Mouse (Mus musculus) stomach, embryonic 15.5 days (tissue): ENCODE measurements at regions not wholly inside any gene's neighbourhood (a gene's known extent, or its start where the extent isn't known, plus 50 kb on each side); places are given as distances from the start of the nearest gene placed in this dataset.
A peak's percentile ranks its signal among the peaks of the same experiment; 100 is the strongest.

Source experiments
- ATAC-seq: fragments of 200-750 bp; cut with Nextera tagmentation; 2 replicates; pipeline ENCODE4 v1.8.0; 2017; ENCODE audit warnings: low read depth, moderate number of reproducible peaks, moderate TSS enrichment; ENCODE audit not compliant: insufficient read depth, low FRiP score
- H3K27ac ChIP-seq: fragments of 300-500 bp; sonication (generic); 2 replicates; pipeline ENCODE4 v1.5.1; 2015; ENCODE audit warnings: mild to moderate bottlenecking, inconsistent platforms
- H3K27me3 ChIP-seq: fragments of 300-500 bp; sonication (generic); replicated peaks from 2 replicates; pipeline ENCODE4 v1.6.1; 2015; ENCODE audit warnings: inconsistent platforms
- H3K36me3 ChIP-seq: fragments of 300-500 bp; sonication (generic); 2 replicates; pipeline ENCODE4 v1.6.1; 2015; ENCODE audit warnings: inconsistent platforms
- H3K4me1 ChIP-seq: fragments of 300-500 bp; sonication (generic); 2 replicates; pipeline ENCODE4 v1.6.1; 2015; ENCODE audit warnings: inconsistent platforms
- H3K4me2 ChIP-seq: fragments of 300-500 bp; sonication (generic); 2 replicates; pipeline ENCODE4 v1.6.1; 2015; ENCODE audit warnings: mild to moderate bottlenecking, inconsistent platforms
- H3K4me3 ChIP-seq: fragments of 300-500 bp; sonication (generic); replicated peaks from 2 replicates; pipeline ENCODE4 v1.5.1; 2015; ENCODE audit warnings: inconsistent platforms
- H3K9ac ChIP-seq: fragments of 300-500 bp; sonication (generic); 2 replicates; pipeline ENCODE4 v1.6.1; 2015; ENCODE audit warnings: inconsistent platforms
- H3K9me3 ChIP-seq: fragments of 300-500 bp; sonication (generic); 2 replicates; pipeline ENCODE4 v1.6.1; 2016; ENCODE audit warnings: inconsistent platforms
- WGBS: fragments of 180-500 bp; shearing (Covaris S2); methylation state at CpG from one replicate; pipeline ENCODE4 v1.1.7; 2015; 5-methylcytosine and 5-hydroxymethylcytosine counted together

GRCm38 (mm10) chr1:143946933-143947332 lies 57.0 kb downstream of the Rgs2 start:
- no peaks in the 10 kb centered on the region for H3K36me3 ChIP-seq
- no peak overlapping the region for H3K4me2 ChIP-seq
- no peaks in the 10 kb centered on the region for H3K4me1 ChIP-seq
- ATAC-seq = no peak
- no peak overlapping the region for H3K4me3 ChIP-seq
- H3K27me3 ChIP-seq = no peaks in the 10 kb centered on the region
- H3K9ac ChIP-seq = no peak overlapping the region
- no peaks in the 10 kb centered on the region for H3K9me3 ChIP-seq
- H3K27ac ChIP-seq = no peak overlapping the region

DNA sequence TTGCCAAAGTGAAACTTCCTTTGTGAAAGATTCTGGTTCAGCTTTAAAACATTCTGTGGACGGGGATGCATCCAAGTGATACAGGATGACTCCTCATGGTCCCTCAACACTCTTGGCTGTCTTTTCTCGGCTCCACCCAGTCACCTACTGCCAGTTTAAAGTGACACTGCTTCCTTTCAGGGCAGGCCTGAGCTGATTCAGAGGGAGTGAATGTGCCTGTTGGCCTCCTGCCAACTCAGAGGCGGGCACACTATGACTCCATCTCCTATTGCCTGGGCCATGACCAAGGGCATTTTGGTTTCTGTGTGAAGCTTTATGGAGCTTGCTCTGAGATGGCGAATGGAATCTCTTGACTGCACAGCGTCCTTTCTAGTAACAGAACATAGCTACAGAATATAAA lies 62.5 kb downstream of the Rgs2 start:
- no peak overlapping the region for H3K4me2 ChIP-seq
- no peaks in the 10 kb centered on the region for H3K9me3 ChIP-seq
- no peaks in the 10 kb centered on the region for H3K27me3 ChIP-seq
- WGBS = 62% methylated on average over 5 of the region's 5 CpGs
- no peak overlapping the region for H3K9ac ChIP-seq
- H3K4me1 ChIP-seq = no peaks in the 10 kb centered on the region
- H3K4me3 ChIP-seq = no peak overlapping the region
- H3K27ac ChIP-seq = no peak overlapping the region
- no peaks in the 10 kb centered on the region for H3K36me3 ChIP-seq
- ATAC-seq = peak; percentile 75

DNA sequence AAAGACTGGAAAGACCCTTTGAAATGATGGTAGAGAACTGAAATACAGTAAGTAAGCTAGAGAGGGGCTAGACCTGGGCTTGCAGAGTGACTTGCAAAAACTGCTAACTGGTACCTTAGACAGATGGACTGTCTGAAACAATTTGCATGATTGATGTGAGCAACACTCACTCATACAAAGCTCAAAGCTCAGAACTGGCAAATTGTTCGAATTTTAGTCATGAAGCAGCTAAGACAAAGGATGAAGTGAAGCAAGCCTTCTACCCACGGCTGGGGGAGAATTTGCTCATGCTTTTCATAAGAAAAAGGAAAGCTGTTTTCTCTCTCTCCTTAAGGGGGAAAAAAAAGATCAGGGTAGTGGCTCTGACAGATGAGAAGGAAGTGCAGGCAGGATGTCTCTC lies 64.5 kb downstream of the Rgs2 start:
- Histone ChIP-seq H3K4me2 (no peak overlapping the region), H3K4me3 (no peak overlapping the region), H3K4me1 (no peaks in the 10 kb centered on the region), H3K9ac (no peak overlapping the region), H3K36me3 (no peaks in the 10 kb centered on the region), H3K27ac (no peak overlapping the region), H3K27me3 (no peaks in the 10 kb centered on the region), H3K9me3 (no peaks in the 10 kb centered on the region)
- no peak for ATAC-seq
- 39% methylated on average over 2 of the region's 2 CpGs for WGBS

GRCm38 (mm10) chr1:143938569-143938968 lies 65.4 kb downstream of the Rgs2 start:
- 51% methylated on average over 3 of the region's 3 CpGs for WGBS
- no peak overlapping the region for H3K27ac ChIP-seq
- H3K27me3 ChIP-seq = no peaks in the 10 kb centered on the region
- no peaks in the 10 kb centered on the region for H3K36me3 ChIP-seq
- H3K9me3 ChIP-seq = no peaks in the 10 kb centered on the region
- no peaks in the 10 kb centered on the region for H3K4me1 ChIP-seq
- H3K4me2 ChIP-seq = no peak overlapping the region
- ATAC-seq = no peak
- H3K4me3 ChIP-seq = no peak overlapping the region
- H3K9ac ChIP-seq = no peak overlapping the region

GRCm38 (mm10) chr1:143930798-143931197 lies 73.2 kb downstream of the Rgs2 start:
- H3K27ac ChIP-seq = no peak overlapping the region
- no peak overlapping the region for H3K4me3 ChIP-seq
- no peaks in the 10 kb centered on the region for H3K9me3 ChIP-seq
- no peak overlapping the region for H3K9ac ChIP-seq
- H3K4me2 ChIP-seq = no peak overlapping the region
- no peak for ATAC-seq
- no peaks in the 10 kb centered on the region for H3K36me3 ChIP-seq
- no peaks in the 10 kb centered on the region for H3K4me1 ChIP-seq
- no peaks in the 10 kb centered on the region for H3K27me3 ChIP-seq
- 65% methylated on average over 3 of the region's 3 CpGs for WGBS

GRCm38 (mm10) chr1:143929567-143930165 lies 74.3 kb downstream of the Rgs2 start:
- Histone ChIP-seq H3K9me3 (no peaks in the 10 kb centered on the region), H3K36me3 (no peaks in the 10 kb centered on the region), H3K27ac (no peak overlapping the region), H3K9ac (no peak overlapping the region), H3K4me3 (no peak overlapping the region), H3K4me2 (no peak overlapping the region), H3K27me3 (no peaks in the 10 kb centered on the region), H3K4me1 (no peaks in the 10 kb centered on the region)
- ATAC-seq = no peak
- WGBS = 59% methylated on average over 5 of the region's 5 CpGs

GRCm38 (mm10) chr1:143922499-143922898 lies 81.5 kb downstream of the Rgs2 start:
- no peak for ATAC-seq
- Histone ChIP-seq H3K9ac (no peak overlapping the region), H3K4me3 (no peak overlapping the region), H3K4me2 (no peak overlapping the region), H3K36me3 (no peaks in the 10 kb centered on the region), H3K4me1 (no peaks in the 10 kb centered on the region), H3K27me3 (no peaks in the 10 kb centered on the region), H3K27ac (no peak overlapping the region), H3K9me3 (no peaks in the 10 kb centered on the region)
- WGBS = 61% methylated on average over 1 of the region's 1 CpGs

- H3K4me1 ChIP-seq = peaks cover 2% of the 10 kb centered on the region; the same call in 1 of the 2 replicates
- ATAC-seq = no peak
- H3K9me3 ChIP-seq = no peaks in the 10 kb centered on the region
- no peaks in the 10 kb centered on the region for H3K36me3 ChIP-seq
- H3K27me3 ChIP-seq = no peaks in the 10 kb centered on the region
- H3K4me3 ChIP-seq = no peak overlapping the region
- no peak overlapping the region for H3K9ac ChIP-seq
- no peak overlapping the region for H3K4me2 ChIP-seq
- no peak overlapping the region for H3K27ac ChIP-seq
- WGBS = 71% methylated on average over 7 of the region's 7 CpGs
These were observed 83.7 kb downstream of the Rgs2 start for GRCm38 (mm10) chr1:143920256-143920655.

DNA sequence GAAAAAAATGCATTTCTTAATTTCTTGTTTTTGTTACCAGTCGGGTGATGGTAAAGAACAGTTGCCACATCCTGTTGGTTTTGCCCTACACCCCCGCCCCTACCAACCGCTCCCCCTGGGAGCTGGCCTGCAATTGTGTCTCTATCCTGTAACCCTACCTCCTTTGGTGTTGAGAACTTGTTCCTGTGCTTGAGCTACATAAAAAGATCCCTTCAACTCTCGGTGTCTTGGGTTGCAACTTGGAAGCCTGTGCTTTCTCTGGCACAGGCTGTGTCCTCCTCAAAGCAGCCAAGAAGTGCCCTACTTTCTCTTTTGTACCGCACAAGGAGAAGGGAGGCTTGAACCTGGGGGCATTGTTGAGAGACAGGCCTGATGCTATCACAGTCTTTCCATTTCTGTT lies 85.0 kb downstream of the Rgs2 start:
- peaks cover 2% of the 10 kb centered on the region; the same call in 1 of the 2 replicates for H3K4me1 ChIP-seq
- no peak overlapping the region for H3K9ac ChIP-seq
- H3K36me3 ChIP-seq = no peaks in the 10 kb centered on the region
- no peaks in the 10 kb centered on the region for H3K27me3 ChIP-seq
- ATAC-seq = no peak
- H3K9me3 ChIP-seq = no peaks in the 10 kb centered on the region
- no peak overlapping the region for H3K4me2 ChIP-seq
- H3K27ac ChIP-seq = peak overlapping the region; percentile 48; the same call in 1 of the 2 replicates
- no peak overlapping the region for H3K4me3 ChIP-seq
- WGBS = 80% methylated on average over 5 of the region's 5 CpGs

DNA sequence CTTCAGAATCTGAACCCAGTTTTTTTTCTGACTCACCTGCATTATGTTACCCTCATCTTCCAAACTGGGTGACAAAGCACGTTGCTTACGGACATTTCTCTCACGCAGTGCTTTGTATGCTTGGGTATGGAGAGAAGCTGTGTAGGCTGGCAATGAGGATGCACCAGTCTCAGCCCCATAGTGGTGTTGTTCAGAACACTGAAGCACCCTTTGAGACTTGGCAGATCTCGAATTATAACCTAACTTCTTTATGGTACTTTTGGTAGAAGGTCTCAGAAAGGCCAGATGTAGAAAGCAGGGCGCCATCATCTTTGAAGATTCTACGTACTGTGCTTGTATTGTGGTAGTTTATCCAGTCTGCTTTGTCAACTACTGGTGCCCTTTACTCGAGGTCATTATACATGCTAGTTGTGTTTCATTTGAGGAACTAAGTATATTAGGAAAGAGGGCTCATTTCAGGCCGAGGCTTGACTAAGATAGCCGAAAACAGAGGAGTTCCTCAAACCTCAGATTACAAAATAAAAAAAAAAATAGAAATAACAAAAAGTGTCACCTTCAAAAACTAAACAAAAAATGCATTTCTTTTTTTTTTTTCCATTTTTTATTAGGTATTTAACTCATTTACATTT lies 85.7 kb downstream of the Rgs2 start:
- Histone ChIP-seq H3K9ac (no peak overlapping the region), H3K27ac (peak overlapping the region; percentile 6; the same call in 1 of the 2 replicates), H3K9me3 (no peaks in the 10 kb centered on the region), H3K4me3 (no peak overlapping the region), H3K27me3 (no peaks in the 10 kb centered on the region), H3K4me1 (peaks cover 2% of the 10 kb centered on the region; the same call in 1 of the 2 replicates), H3K4me2 (no peak overlapping the region), H3K36me3 (no peaks in the 10 kb centered on the region)
- no peak for ATAC-seq
- 89% methylated on average over 9 of the region's 9 CpGs for WGBS

GRCm38 (mm10) chr1:143917623-143918022 lies 86.3 kb downstream of the Rgs2 start:
- no peaks in the 10 kb centered on the region for H3K27me3 ChIP-seq
- peak overlapping the region; percentile 23; the same call in 1 of the 2 replicates for H3K27ac ChIP-seq
- WGBS = 49% methylated on average over 5 of the region's 5 CpGs
- no peaks in the 10 kb centered on the region for H3K9me3 ChIP-seq
- H3K4me2 ChIP-seq = no peak overlapping the region
- H3K4me1 ChIP-seq = peaks cover 2% of the 10 kb centered on the region; the same call in 1 of the 2 replicates
- no peak for ATAC-seq
- H3K4me3 ChIP-seq = no peak overlapping the region
- H3K9ac ChIP-seq = no peak overlapping the region
- no peaks in the 10 kb centered on the region for H3K36me3 ChIP-seq

DNA sequence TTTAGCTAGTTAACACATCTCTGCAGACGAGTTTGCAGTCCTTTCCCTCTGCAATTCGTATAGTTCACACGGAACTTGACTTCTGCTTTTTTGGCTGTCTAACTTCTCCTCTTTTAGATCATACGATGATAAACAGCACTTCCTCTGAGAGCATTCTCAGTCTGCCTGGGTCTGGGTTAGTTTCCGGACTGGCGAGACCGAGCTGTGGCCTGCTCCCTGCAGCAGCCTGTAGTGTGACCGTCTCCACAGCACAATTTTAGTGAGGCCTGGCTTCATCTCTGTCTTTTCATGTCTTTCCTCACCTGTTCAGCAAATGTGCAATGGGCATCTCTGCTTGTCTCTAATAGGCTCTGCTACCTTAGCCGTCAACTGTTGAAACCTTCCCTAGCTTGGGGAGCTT lies 87.4 kb downstream of the Rgs2 start:
- no peaks in the 10 kb centered on the region for H3K9me3 ChIP-seq
- H3K4me2 ChIP-seq = no peak overlapping the region
- 58% methylated on average over 9 of the region's 9 CpGs for WGBS
- H3K9ac ChIP-seq = no peak overlapping the region
- H3K4me3 ChIP-seq = no peak overlapping the region
- no peaks in the 10 kb centered on the region for H3K36me3 ChIP-seq
- H3K27me3 ChIP-seq = no peaks in the 10 kb centered on the region
- no peak; the same call in 1 of the 2 replicates for ATAC-seq
- peaks cover 2% of the 10 kb centered on the region; the same call in 1 of the 2 replicates for H3K4me1 ChIP-seq
- 0 out of 2 replicates have a peak overlapping the region, but pooled peaks have one; percentile 9 for H3K27ac ChIP-seq
